Comparison of ENCODE assay signal across 8 mouse cellular contexts in the genomic region with DNA sequence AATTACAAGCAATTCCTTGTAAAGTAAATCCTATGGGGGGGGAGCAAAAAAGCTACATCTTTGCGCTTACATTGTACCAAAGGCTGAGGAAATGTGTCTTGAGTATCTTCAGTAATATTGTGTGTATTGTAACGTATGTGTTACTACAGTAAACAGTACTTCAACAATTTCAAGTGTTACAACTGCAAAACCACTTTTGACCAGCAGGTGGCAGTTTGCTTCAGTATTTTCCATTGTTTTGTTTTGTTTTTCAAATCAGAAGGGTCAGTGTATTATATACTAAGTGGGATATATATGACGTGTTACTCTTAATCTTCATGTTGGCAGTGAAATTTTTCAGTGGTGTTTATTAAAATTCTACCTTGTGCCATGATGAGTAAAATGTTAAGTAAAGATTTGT. TPM values are rescaled to one million over a fixed set of nuclear protein-coding genes. Genes with fewer than 3 reads are reported as not detected.
DNase-seq lines count a peak whose midpoint lies in the region; ATAC-seq and TF ChIP-seq lines count a peak whose summit lies in the region.
"Had no signal": no experiment of that assay in that cellular context is flagged by ENCODE, and none has a peak within 500 bp of the region (broad histone marks: within the 10 kb centered on the region; RNA-seq: fewer than 3 reads in every experiment).

No protein-coding gene starts in this region.

- H3K4me1 ChIP-seq in intestine, postnatal 0 days (replicated peaks; ENCODE audit: control insufficient read depth, insufficient read depth, low read length) = no peaks in the 10 kb centered on the region
- H3K4me1 ChIP-seq in intestine, embryonic 15.5 days (replicated peaks) = no peaks in the 10 kb centered on the region
- H3K4me1 ChIP-seq in limb, embryonic 10.5 days = no peaks in the 10 kb centered on the region
- H3K4me1 ChIP-seq: neural tube, embryonic 13.5 days had no signal

- WGBS in intestine, postnatal 0 days = 40% methylated on average over 3 of the region's 3 CpGs
- 44% methylated on average over 3 of the region's 3 CpGs for WGBS in intestine, embryonic 15.5 days
- 45% methylated on average over 3 of the region's 3 CpGs for WGBS in limb, embryonic 10.5 days

- H3K27ac ChIP-seq in intestine, postnatal 0 days (ENCODE audit: low read depth, low read length) = no peak overlapping the region
- H3K27ac ChIP-seq in intestine, embryonic 15.5 days = no peak overlapping the region
- H3K27ac ChIP-seq in limb, embryonic 10.5 days = no peak overlapping the region
- H3K27ac ChIP-seq: neural tube, embryonic 13.5 days had no signal

- no peak overlapping the region for H3K4me3 ChIP-seq in intestine, postnatal 0 days (ENCODE audit: low read depth, low read length)
- H3K4me3 ChIP-seq in intestine, embryonic 15.5 days (replicated peaks) = no peak overlapping the region
- no peak overlapping the region for H3K4me3 ChIP-seq in limb, embryonic 10.5 days
- H3K4me3 ChIP-seq: neural tube, embryonic 13.5 days had no signal

- H3K36me3 ChIP-seq in intestine, postnatal 0 days (ENCODE audit: control insufficient read depth, insufficient read depth) = no peaks in the 10 kb centered on the region
- H3K36me3 ChIP-seq in intestine, embryonic 15.5 days = no peaks in the 10 kb centered on the region
- H3K36me3 ChIP-seq in limb, embryonic 10.5 days = no peaks in the 10 kb centered on the region
- H3K36me3 ChIP-seq in splenic B cell, adult 2 months (ENCODE audit: control insufficient read depth, insufficient read depth, low read length, poor library complexity, severe bottlenecking) = 0 out of 2 replicates have a peak, but pooled peaks cover 1% of the 10 kb centered on the region
- H3K36me3 ChIP-seq: neural tube, embryonic 13.5 days had no signal

- ATAC-seq in intestine, postnatal 0 days = no peak
- ATAC-seq in intestine, embryonic 15.5 days = no peak

- DNase-seq in 3T3-L1 (ENCODE audit: low read depth, low spot score) = peak; percentile 77
- DNase-seq in CD4-positive helper T cell, adult 2 months (ENCODE audit: low read depth, low spot score) = peak; percentile 46
- peak; percentile 55 to 65 for DNase-seq in cerebellum, postnatal 10 days
- peak; percentile 32 for DNase-seq in limb, embryonic 10.5 days (ENCODE audit: low spot score)
- peak; percentile 69 for DNase-seq in splenic B cell, adult 2 months (ENCODE audit: low read depth, low spot score)

- H3K9me3 ChIP-seq in intestine, postnatal 0 days (ENCODE audit: control insufficient read depth) = no peaks in the 10 kb centered on the region
- no peaks in the 10 kb centered on the region for H3K9me3 ChIP-seq in intestine, embryonic 15.5 days
- no peaks in the 10 kb centered on the region for H3K9me3 ChIP-seq in limb, embryonic 10.5 days (replicated peaks)
- H3K9me3 ChIP-seq: neural tube, embryonic 13.5 days had no signal

- no peak overlapping the region for H3K4me2 ChIP-seq in intestine, postnatal 0 days (replicated peaks; ENCODE audit: low read depth)
- no peak overlapping the region for H3K4me2 ChIP-seq in intestine, embryonic 15.5 days (replicated peaks)
- H3K4me2 ChIP-seq: neural tube, embryonic 13.5 days had no signal

- no peaks in the 10 kb centered on the region for H3K27me3 ChIP-seq in intestine, postnatal 0 days (replicated peaks; ENCODE audit: control insufficient read depth, insufficient read depth, low read length)
- H3K27me3 ChIP-seq in intestine, embryonic 15.5 days (replicated peaks) = no peaks in the 10 kb centered on the region
- peaks cover 45% of the 10 kb centered on the region for H3K27me3 ChIP-seq in limb, embryonic 10.5 days (ENCODE audit: low read depth, poor library complexity, severe bottlenecking)
- no peaks in the 10 kb centered on the region; the same call in 1 of the 2 replicates for H3K27me3 ChIP-seq in splenic B cell, adult 2 months (ENCODE audit: control insufficient read depth, insufficient read depth, low read length, poor library complexity, severe bottlenecking)
- H3K27me3 ChIP-seq: neural tube, embryonic 13.5 days had no signal

- peak; percentile 68 for TF ChIP-seq CTCF in intestine, postnatal 0 days (IDR thresholded peaks at IDR 0.05; ENCODE audit: low read depth)

- no peak overlapping the region for H3K9ac ChIP-seq in intestine, postnatal 0 days (ENCODE audit: low read depth, low read length)
- H3K9ac ChIP-seq in intestine, embryonic 15.5 days = no peak overlapping the region
- H3K9ac ChIP-seq: neural tube, embryonic 13.5 days had no signal

RNA-seq across cellular contexts. Expression of a gene that starts 16.2 kb away (rescaled TPM):
- polyA plus RNA-seq in intestine, postnatal 0 days (2015; fragmentation: Nextera tagmentation; extraction: Ambion mirVana) = 37.0 and 39.9 TPM in 2 replicates
- 31.2 and 35.1 TPM in 2 replicates for polyA plus RNA-seq in intestine, embryonic 15.5 days (2015; fragmentation: Nextera tagmentation; extraction: Ambion mirVana)
- 36.3 and 39.1 TPM in 2 replicates for polyA plus RNA-seq in limb, embryonic 10.5 days (2016; fragmentation: Nextera tagmentation; extraction: Ambion mirVana)
